Mouse (Mus musculus) midbrain, embryonic 12.5 days (tissue): ENCODE measurements at regions not wholly inside any gene's neighbourhood (a gene's known extent, or its start where the extent isn't known, plus 50 kb on each side); places are given as distances from the start of the nearest gene placed in this dataset.

Experiments used
- ATAC-seq: fragments of 200-750 bp; cut with Nextera tagmentation; 2 replicates; pipeline ENCODE4 v1.8.0; 2017; ENCODE audit warnings: low read depth, moderate TSS enrichment, moderate library complexity; ENCODE audit not compliant: low FRiP score
- H3K27ac ChIP-seq: fragments of 300-500 bp; sonication (generic); replicated peaks from 2 replicates; pipeline ENCODE4 v1.5.1; 2016; ENCODE audit warnings: mild to moderate bottlenecking
- H3K27me3 ChIP-seq: fragments of 300-500 bp; sonication (generic); 2 replicates; pipeline ENCODE4 v1.6.1; 2016; ENCODE audit warnings: mild to moderate bottlenecking
- H3K36me3 ChIP-seq: fragments of 300-500 bp; sonication (generic); 2 replicates; pipeline ENCODE4 v1.6.1; 2016
- H3K4me1 ChIP-seq: fragments of 300-500 bp; sonication (generic); 2 replicates; pipeline ENCODE4 v1.6.1; 2016
- H3K4me2 ChIP-seq: fragments of 300-500 bp; sonication (generic); replicated peaks from 2 replicates; pipeline ENCODE4 v1.6.1; 2016; ENCODE audit warnings: mild to moderate bottlenecking, moderate library complexity
- H3K4me3 ChIP-seq: fragments of 300-500 bp; sonication (generic); 2 replicates; pipeline ENCODE4 v1.5.1; 2016; ENCODE audit warnings: mild to moderate bottlenecking
- H3K9ac ChIP-seq: fragments of 300-500 bp; sonication (generic); replicated peaks from 2 replicates; pipeline ENCODE4 v1.6.1; 2016; ENCODE audit warnings: mild to moderate bottlenecking, moderate library complexity
- H3K9me3 ChIP-seq: fragments of 300-500 bp; sonication (generic); 2 replicates; pipeline ENCODE4 v1.6.1; 2016; ENCODE audit warnings: mild to moderate bottlenecking
- WGBS: fragments of 180-500 bp; shearing (Covaris S2); methylation state at CpG from one replicate; pipeline ENCODE4 v1.1.7; 2016; 5-methylcytosine and 5-hydroxymethylcytosine counted together

DNA sequence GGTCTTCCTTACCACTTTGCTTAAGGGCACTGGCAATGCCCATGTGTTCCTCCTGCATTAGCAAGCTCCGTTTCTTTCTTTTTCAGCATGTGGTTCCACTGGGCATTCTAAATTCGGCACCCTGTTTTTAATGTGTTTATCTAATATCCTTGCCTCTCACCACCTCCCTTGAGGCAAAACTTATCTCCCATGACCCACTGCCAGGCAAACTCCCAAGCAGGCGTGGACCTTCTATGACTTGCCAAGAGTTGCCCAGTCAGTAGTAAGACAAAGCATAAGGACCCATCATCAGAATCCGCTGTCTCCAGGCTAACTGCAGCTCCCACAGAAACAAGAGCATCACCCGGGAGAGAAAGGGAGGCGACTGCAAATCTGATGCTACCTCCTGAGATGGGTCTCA is 245.2 kb downstream of the Setd4 start:
- no peaks in the 10 kb centered on the region for H3K36me3 ChIP-seq
- H3K27ac ChIP-seq = no peak overlapping the region
- no peak overlapping the region for H3K4me2 ChIP-seq
- 91% methylated on average over 6 of the region's 6 CpGs for WGBS
- no peak for ATAC-seq
- H3K4me1 ChIP-seq = no peaks in the 10 kb centered on the region
- no peak overlapping the region for H3K4me3 ChIP-seq
- no peak overlapping the region for H3K9ac ChIP-seq
- H3K9me3 ChIP-seq = no peaks in the 10 kb centered on the region
- no peaks in the 10 kb centered on the region for H3K27me3 ChIP-seq

GRCm38 (mm10) chr16:93358166-93358565 is 245.7 kb downstream of the Setd4 start:
- WGBS = 85% methylated on average over 4 of the region's 4 CpGs
- H3K4me2 ChIP-seq = no peak overlapping the region
- H3K27ac ChIP-seq = no peak overlapping the region
- no peak for ATAC-seq
- H3K9me3 ChIP-seq = no peaks in the 10 kb centered on the region
- no peaks in the 10 kb centered on the region for H3K27me3 ChIP-seq
- H3K9ac ChIP-seq = no peak overlapping the region
- no peak overlapping the region for H3K4me3 ChIP-seq
- H3K4me1 ChIP-seq = no peaks in the 10 kb centered on the region
- no peaks in the 10 kb centered on the region for H3K36me3 ChIP-seq

GRCm38 (mm10) chr16:93355204-93355899 is 248.5 kb downstream of the Setd4 start:
- Histone ChIP-seq H3K27ac (no peak overlapping the region), H3K4me2 (no peak overlapping the region), H3K9me3 (no peaks in the 10 kb centered on the region), H3K27me3 (no peaks in the 10 kb centered on the region), H3K9ac (no peak overlapping the region), H3K4me3 (no peak overlapping the region), H3K36me3 (no peaks in the 10 kb centered on the region), H3K4me1 (no peaks in the 10 kb centered on the region)
- ATAC-seq = no peak
- WGBS = 86% methylated on average over 11 of the region's 11 CpGs

DNA sequence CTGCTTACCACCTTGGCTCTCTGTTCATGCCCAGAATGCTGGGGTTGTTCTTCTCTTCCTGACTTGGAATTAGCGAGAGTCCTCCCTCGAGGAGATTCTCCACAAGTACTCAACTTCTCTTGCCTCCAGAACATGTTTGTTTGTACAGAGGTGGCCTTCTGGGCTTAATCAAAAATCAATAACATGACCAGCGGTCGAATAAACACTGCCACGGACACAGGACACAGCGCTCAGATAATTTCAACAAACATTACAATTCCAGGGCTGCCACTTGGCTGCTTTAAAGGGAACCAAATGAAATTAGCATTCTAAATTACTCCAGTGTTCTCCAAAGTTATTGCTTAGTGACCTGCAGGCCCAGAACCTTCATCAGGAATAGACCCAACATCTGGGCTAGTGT is 249.9 kb downstream of the Setd4 start:
- WGBS = 78% methylated on average over 6 of the region's 6 CpGs
- Histone ChIP-seq H3K27me3 (no peaks in the 10 kb centered on the region), H3K4me2 (no peak overlapping the region), H3K27ac (no peak overlapping the region), H3K9me3 (no peaks in the 10 kb centered on the region), H3K9ac (no peak overlapping the region), H3K4me1 (no peaks in the 10 kb centered on the region), H3K36me3 (no peaks in the 10 kb centered on the region), H3K4me3 (no peak overlapping the region)
- no peak for ATAC-seq

GRCm38 (mm10) chr16:93344555-93344954 is 259.3 kb downstream of the Setd4 start:
- H3K4me1 ChIP-seq = no peaks in the 10 kb centered on the region
- H3K36me3 ChIP-seq = no peaks in the 10 kb centered on the region
- no peak overlapping the region for H3K4me3 ChIP-seq
- H3K27me3 ChIP-seq = no peaks in the 10 kb centered on the region
- H3K9ac ChIP-seq = no peak overlapping the region
- WGBS = 85% methylated on average over 5 of the region's 5 CpGs
- ATAC-seq = no peak
- H3K4me2 ChIP-seq = no peak overlapping the region
- no peaks in the 10 kb centered on the region for H3K9me3 ChIP-seq
- no peak overlapping the region for H3K27ac ChIP-seq

DNA sequence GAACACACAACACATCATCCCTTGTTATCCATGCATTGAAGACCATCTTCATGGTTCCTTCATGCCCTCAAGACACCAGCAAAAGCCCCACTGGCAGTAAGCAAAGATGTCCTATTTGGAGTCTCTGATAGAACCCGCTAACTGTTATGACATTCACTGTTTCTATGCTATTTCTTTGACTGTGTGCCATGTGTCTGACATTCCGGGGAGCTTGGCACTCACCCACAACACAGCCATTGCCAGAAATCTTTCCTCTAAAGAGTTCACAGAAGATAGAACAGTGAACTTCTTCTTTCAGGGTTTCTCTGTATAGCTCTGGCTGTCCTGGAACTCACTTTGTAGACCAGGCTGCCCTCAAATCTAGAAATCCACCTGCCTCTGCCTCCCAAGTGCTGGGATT is 261.2 kb downstream of the Setd4 start:
- ATAC-seq = no peak
- Histone ChIP-seq H3K4me3 (no peak overlapping the region), H3K9ac (no peak overlapping the region), H3K27ac (no peak overlapping the region), H3K27me3 (no peaks in the 10 kb centered on the region), H3K4me2 (no peak overlapping the region), H3K9me3 (no peaks in the 10 kb centered on the region), H3K4me1 (no peaks in the 10 kb centered on the region), H3K36me3 (no peaks in the 10 kb centered on the region)
- 97% methylated on average over 2 of the region's 2 CpGs for WGBS

GRCm38 (mm10) chr16:93341791-93342190 is 262.1 kb downstream of the Setd4 start:
- Histone ChIP-seq H3K4me2 (no peak overlapping the region), H3K36me3 (no peaks in the 10 kb centered on the region), H3K4me1 (no peaks in the 10 kb centered on the region), H3K27ac (no peak overlapping the region), H3K27me3 (no peaks in the 10 kb centered on the region), H3K9me3 (no peaks in the 10 kb centered on the region), H3K4me3 (no peak overlapping the region), H3K9ac (no peak overlapping the region)
- no peak for ATAC-seq
- WGBS = 85% methylated on average over 2 of the region's 2 CpGs

DNA sequence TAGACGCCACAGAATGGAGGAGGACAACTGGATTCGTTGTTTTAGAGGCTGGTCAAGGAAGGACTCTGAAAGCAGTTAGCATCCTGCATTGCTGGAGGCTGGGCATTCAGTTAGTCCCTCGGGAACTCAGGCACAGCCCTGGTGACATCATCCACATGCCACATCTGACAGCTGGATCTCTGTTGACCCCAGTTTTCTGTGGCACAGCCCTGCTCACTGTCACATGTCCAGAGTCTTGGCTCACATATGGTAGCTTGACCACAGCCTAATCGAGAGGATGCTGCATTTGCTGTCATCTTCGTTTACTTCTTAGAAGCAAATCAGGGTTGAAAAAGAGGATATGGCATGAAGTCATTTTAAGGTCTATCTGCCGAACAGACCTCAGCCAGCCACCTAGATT is 265.1 kb downstream of the Setd4 start:
- Histone ChIP-seq H3K9me3 (no peaks in the 10 kb centered on the region), H3K9ac (no peak overlapping the region), H3K4me3 (no peak overlapping the region), H3K27ac (no peak overlapping the region), H3K27me3 (no peaks in the 10 kb centered on the region), H3K4me2 (no peak overlapping the region), H3K4me1 (0 out of 2 replicates have a peak, but pooled peaks cover 6% of the 10 kb centered on the region), H3K36me3 (no peaks in the 10 kb centered on the region)
- no peak for ATAC-seq
- WGBS = 89% methylated on average over 6 of the region's 6 CpGs

DNA sequence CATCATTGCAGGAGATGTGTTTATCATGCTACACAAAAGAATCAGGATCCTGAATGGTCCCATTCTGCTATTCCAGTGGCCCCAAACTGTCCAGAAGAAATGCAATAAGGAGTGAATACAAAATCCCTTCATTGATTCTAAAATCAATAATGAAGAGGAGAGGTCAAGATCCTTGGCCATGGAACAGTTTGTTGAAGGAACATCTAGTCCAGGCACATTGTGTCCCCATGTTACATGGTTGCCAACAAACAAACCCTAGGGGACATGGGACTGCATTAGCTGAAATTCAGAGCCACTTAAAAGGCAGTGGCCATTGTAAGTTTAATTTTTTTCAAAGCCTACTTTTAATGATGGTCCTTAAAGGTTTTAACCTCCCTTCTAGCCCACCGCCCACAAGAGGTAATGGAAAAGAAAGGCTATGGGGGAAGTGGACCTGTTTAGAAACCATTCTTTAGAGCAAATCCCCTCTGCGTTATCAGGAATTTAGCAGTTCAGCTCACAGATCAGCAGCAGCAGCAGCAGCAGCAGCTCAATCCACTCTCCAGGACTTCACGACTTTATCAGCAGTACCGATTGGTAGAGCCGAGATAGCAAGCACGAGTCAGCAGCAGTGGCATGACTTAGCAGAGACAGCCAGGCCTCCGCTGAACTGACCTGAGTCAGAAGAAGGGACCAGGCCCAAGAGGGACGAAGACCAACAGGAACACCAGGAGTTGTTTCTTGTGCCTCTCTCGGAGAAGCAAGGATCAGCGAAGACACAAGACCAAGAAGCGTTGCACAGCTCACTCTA is 268.3 kb downstream of the Setd4 start:
- ATAC-seq = no peak
- no peaks in the 10 kb centered on the region for H3K27me3 ChIP-seq
- 89% methylated on average over 11 of the region's 11 CpGs for WGBS
- H3K9me3 ChIP-seq = no peaks in the 10 kb centered on the region
- no peak overlapping the region for H3K27ac ChIP-seq
- 0 out of 2 replicates have a peak, but pooled peaks cover 9% of the 10 kb centered on the region for H3K4me1 ChIP-seq
- no peak overlapping the region for H3K4me2 ChIP-seq
- no peaks in the 10 kb centered on the region for H3K36me3 ChIP-seq
- H3K4me3 ChIP-seq = no peak overlapping the region
- H3K9ac ChIP-seq = no peak overlapping the region

GRCm38 (mm10) chr16:93333654-93334053 is 270.2 kb downstream of the Setd4 start:
- Histone ChIP-seq H3K4me1 (peaks cover 17% of the 10 kb centered on the region; the same call in 1 of the 2 replicates), H3K36me3 (no peaks in the 10 kb centered on the region), H3K9me3 (no peaks in the 10 kb centered on the region), H3K27ac (no peak overlapping the region), H3K4me3 (no peak overlapping the region), H3K9ac (no peak overlapping the region), H3K4me2 (no peak overlapping the region), H3K27me3 (no peaks in the 10 kb centered on the region)
- no peak for ATAC-seq
- 81% methylated on average over 6 of the region's 6 CpGs for WGBS

- Histone ChIP-seq H3K36me3 (no peaks in the 10 kb centered on the region), H3K4me1 (peaks cover 13% of the 10 kb centered on the region; the same call in 1 of the 2 replicates), H3K9me3 (no peaks in the 10 kb centered on the region), H3K4me3 (no peak overlapping the region), H3K27me3 (no peaks in the 10 kb centered on the region), H3K4me2 (no peak overlapping the region), H3K27ac (no peak overlapping the region), H3K9ac (no peak overlapping the region)
- no peak for ATAC-seq
- 35% methylated on average over 13 of the region's 13 CpGs for WGBS
Observed at GRCm38 (mm10) chr16:93328680-93329395, 275.0 kb downstream of the Setd4 start.

GRCm38 (mm10) chr16:93324911-93325310 is 279.0 kb downstream of the Setd4 start:
- Histone ChIP-seq H3K4me1 (peaks cover 9% of the 10 kb centered on the region; the same call in 1 of the 2 replicates), H3K9ac (no peak overlapping the region), H3K9me3 (no peaks in the 10 kb centered on the region), H3K4me2 (no peak overlapping the region), H3K27me3 (no peaks in the 10 kb centered on the region), H3K36me3 (no peaks in the 10 kb centered on the region), H3K27ac (no peak overlapping the region), H3K4me3 (no peak overlapping the region)
- WGBS = 81% methylated on average over 5 of the region's 5 CpGs
- no peak for ATAC-seq
